Mouse (Mus musculus) hindbrain, embryonic 10.5 days (tissue): Measurements from ENCODE around the gene Mageh1. TPM values are rescaled to one million over a fixed set of nuclear protein-coding genes. Genes with fewer than 3 reads are reported as not detected.
"Not testable (repeated sequence)": the region's sequence is repeated elsewhere in the genome, so short reads cannot be mapped to it uniquely, and the experiment has no call there.

Experiments
- DNase-seq: peaks from one replicate; pipeline ENCODE4 v3.0.0-alpha.2; 2017; ENCODE audit warnings: low spot score
- H3K27ac ChIP-seq: fragments of 300-500 bp; sonication (generic); 2 replicates; pipeline ENCODE4 v1.5.1; 2016; ENCODE audit warnings: mild to moderate bottlenecking, moderate library complexity
- H3K27me3 ChIP-seq: fragments of 300-500 bp; sonication (generic); 2 replicates; pipeline ENCODE4 v1.6.1; 2016; ENCODE audit warnings: mild to moderate bottlenecking; ENCODE audit not compliant: poor library complexity, insufficient read depth, severe bottlenecking
- H3K36me3 ChIP-seq: fragments of 300-500 bp; sonication (generic); 2 replicates; pipeline ENCODE4 v1.6.1; 2016; ENCODE audit warnings: mild to moderate bottlenecking, moderate library complexity
- H3K4me1 ChIP-seq: fragments of 300-500 bp; sonication (generic); replicated peaks from 2 replicates; pipeline ENCODE4 v1.6.1; 2016; ENCODE audit warnings: mild to moderate bottlenecking
- H3K4me3 ChIP-seq: fragments of 300-500 bp; sonication (generic); 2 replicates; pipeline ENCODE4 v1.5.1; 2016; ENCODE audit warnings: mild to moderate bottlenecking, moderate library complexity
- H3K9me3 ChIP-seq: fragments of 300-500 bp; sonication (generic); 2 replicates; pipeline ENCODE4 v1.6.1; 2016; ENCODE audit warnings: mild to moderate bottlenecking, moderate library complexity
- WGBS: fragments of 180-500 bp; shearing (Covaris S2); methylation state at CpG from one replicate; pipeline ENCODE4 v1.1.7; 2016; 5-methylcytosine and 5-hydroxymethylcytosine counted together
- polyA plus RNA-seq: library from polyadenylated mRNA; unstranded; fragments of >200 nt; fragmentation: Nextera tagmentation; extraction: Ambion mirVana; gene quantifications from 2 replicates; pipeline ENCODE4 v1.2.1, GENCODE M21; 2016

Gene Mageh1
- polyA plus RNA-seq: 79.9 and 89.2 TPM in 2 replicates

GRCm38 (mm10) chrX:153037087-153037971, at the start of gene Mageh1:
Mageh1 (minus strand) TSS chrX:153037575.
- Histone ChIP-seq H3K4me1 (peaks cover 8% of the 10 kb centered on the region; the same call in 1 of the 2 replicates), H3K9me3 (no peaks in the 10 kb centered on the region), H3K27ac (peak within 1 kb of the TSS; percentile 93), H3K27me3 (peaks cover 19% of the 10 kb centered on the region), H3K36me3 (no peaks in the 10 kb centered on the region), H3K4me3 (peak within 1 kb of the TSS; percentile 63)
- DNase-seq: peak; percentile 85
- 22% methylated on average over 49 of the region's 49 CpGs for WGBS

DNA sequence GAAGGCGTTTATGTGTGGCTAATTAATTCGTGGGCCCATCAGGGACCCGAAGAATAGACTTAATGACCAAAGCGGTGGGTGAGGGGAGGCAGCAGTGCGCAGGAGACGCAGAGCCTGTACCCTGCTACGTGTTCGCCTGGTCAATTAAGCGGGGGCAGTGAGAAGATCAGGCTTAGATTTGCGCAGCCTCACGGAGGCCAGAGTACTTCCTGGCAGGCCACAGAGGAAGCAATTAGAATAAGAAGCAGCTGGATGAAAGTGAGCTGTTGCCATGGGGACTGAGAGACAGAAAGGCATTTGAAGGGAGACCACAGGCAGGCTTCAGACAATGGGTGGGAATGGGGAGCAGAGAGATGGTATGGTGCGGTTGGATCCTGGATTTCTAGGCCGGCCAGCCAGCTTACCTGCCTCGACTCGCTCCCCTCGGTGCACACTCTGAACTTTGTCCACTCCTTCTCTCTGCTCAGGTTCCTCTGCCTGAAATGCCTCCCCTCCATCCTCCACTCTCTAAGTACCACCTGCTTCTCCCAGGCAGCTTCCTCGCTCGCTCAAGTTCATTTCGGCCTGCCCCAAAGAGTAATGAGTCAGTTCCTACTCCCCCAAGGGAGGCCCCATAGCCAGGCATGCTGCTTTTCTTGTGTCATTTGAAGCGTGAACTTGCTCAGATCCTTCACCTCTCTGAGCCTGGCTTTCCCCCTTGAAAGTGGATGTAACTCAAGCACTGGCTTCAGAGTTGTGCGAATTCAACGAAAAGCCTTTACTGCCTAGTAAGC, 783 bp upstream of the Mageh1 start:
- 25% methylated on average over 7 of the region's 22 CpGs for WGBS
- not testable (repeated sequence) for H3K36me3 ChIP-seq, H3K4me1 ChIP-seq, DNase-seq, H3K9me3 ChIP-seq
- peak overlapping the region; percentile 93 for H3K27ac ChIP-seq
- H3K4me3 ChIP-seq: peak overlapping the region; percentile 63
- H3K27me3 ChIP-seq: peaks cover 22% of the 10 kb centered on the region

DNA sequence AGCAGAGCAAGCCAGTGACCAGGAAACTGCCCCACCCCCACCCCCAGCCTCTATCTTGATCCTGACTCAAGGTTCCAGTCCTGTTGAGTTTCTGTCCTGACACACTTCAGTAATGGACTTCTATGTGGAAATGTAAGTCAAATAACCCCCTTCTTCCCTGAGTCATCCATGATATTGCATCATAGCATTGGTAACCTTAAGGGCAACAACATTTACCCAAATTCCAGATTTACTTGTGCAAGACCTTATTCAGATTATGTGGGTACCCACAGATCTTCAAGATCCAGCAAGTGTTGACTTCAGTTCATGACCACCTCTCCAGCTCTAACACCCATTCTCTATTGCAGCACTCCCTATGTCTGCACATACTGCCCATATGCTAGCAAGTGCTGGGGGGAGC, 5.8 kb downstream of the Mageh1 start:
- H3K27me3 ChIP-seq, DNase-seq, H3K4me1 ChIP-seq, H3K27ac ChIP-seq, H3K9me3 ChIP-seq, H3K4me3 ChIP-seq, H3K36me3 ChIP-seq: not testable (repeated sequence)

GRCm38 (mm10) chrX:153025709-153026108, 11.7 kb downstream of the Mageh1 start:
- WGBS: 95% methylated on average over 3 of the region's 3 CpGs
- not testable (repeated sequence) for H3K36me3 ChIP-seq, H3K4me1 ChIP-seq, DNase-seq, H3K4me3 ChIP-seq, H3K9me3 ChIP-seq, H3K27me3 ChIP-seq, H3K27ac ChIP-seq

DNA sequence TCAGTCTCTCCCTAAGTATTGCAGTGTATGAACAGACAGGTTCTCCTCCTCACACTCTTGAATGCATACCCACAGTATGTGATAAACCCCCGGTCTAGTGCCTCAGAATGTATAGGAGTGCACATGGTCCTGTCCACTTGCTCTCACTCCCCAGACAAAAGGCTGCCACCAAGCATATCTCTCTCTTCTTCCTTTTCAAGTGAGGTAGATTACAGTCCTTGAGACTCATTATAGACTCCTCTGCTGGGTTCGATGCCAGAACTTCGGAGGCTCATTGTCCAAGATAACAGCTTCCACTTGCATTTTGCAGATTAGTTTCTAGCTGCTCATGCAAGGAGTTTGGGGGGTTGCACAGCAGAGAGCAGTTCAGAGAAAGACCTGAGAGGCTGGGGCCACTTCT, 12.1 kb downstream of the Mageh1 start:
- not testable (repeated sequence) for H3K36me3 ChIP-seq, H3K9me3 ChIP-seq, H3K27me3 ChIP-seq, H3K4me3 ChIP-seq, H3K27ac ChIP-seq, H3K4me1 ChIP-seq, DNase-seq
- no CpG with 5 or more reads among the region's 3 CpGs for WGBS

DNA sequence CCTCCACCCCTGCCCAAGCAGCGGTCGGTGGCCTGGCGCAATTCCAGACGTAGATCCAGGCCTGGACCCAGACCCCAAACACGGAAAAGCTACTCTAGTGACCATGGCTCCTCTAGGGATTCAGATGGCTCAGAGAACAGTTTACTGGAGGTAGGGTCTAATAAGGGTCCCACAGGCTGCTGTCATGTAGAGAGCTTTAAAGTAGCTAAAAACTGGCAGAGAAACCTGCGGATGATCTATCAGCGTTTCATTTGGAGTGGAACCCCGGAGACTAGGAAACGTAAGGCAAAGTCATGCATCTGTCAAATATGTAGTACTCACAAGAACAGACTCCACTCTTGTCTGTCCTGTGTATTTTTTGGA, 29.7 kb downstream of the Mageh1 start:
- 32% methylated on average over 9 of the region's 9 CpGs for WGBS
- Histone ChIP-seq H3K27me3 (peaks cover 28% of the 10 kb centered on the region), H3K36me3 (peaks cover 4% of the 10 kb centered on the region; the same call in 1 of the 2 replicates), H3K4me1 (0 out of 2 replicates have a peak, but pooled peaks cover 4% of the 10 kb centered on the region), H3K9me3 (no peaks in the 10 kb centered on the region), H3K27ac (peak overlapping the region; percentile 90), H3K4me3 (peak overlapping the region; percentile 63)
- no peak for DNase-seq

GRCm38 (mm10) chrX:153007021-153007684, 30.2 kb downstream of the Mageh1 start:
- 16% methylated on average over 58 of the region's 58 CpGs for WGBS
- Histone ChIP-seq H3K4me1 (0 out of 2 replicates have a peak, but pooled peaks cover 4% of the 10 kb centered on the region), H3K4me3 (peak overlapping the region; percentile 63), H3K36me3 (peaks cover 4% of the 10 kb centered on the region; the same call in 1 of the 2 replicates), H3K27ac (peak overlapping the region; percentile 90), H3K9me3 (no peaks in the 10 kb centered on the region), H3K27me3 (peaks cover 23% of the 10 kb centered on the region)
- peak; percentile 59 for DNase-seq

- Histone ChIP-seq H3K4me1 (0 out of 2 replicates have a peak, but pooled peaks cover 4% of the 10 kb centered on the region), H3K27ac (peak within 1 kb of the TSS; percentile 90), H3K27me3 (peaks cover 17% of the 10 kb centered on the region), H3K9me3 (no peaks in the 10 kb centered on the region), H3K4me3 (peak within 1 kb of the TSS; percentile 63), H3K36me3 (peaks cover 4% of the 10 kb centered on the region; the same call in 1 of the 2 replicates)
- WGBS: 19% methylated on average over 23 of the region's 23 CpGs
- DNase-seq: peak; percentile 57
Observed at GRCm38 (mm10) chrX:153006387-153006841, 31.0 kb downstream of the Mageh1 start, which contains the start of gene Usp51. Usp51 (plus strand) TSS chrX:153006469.

- H3K4me1 ChIP-seq, H3K4me3 ChIP-seq, H3K36me3 ChIP-seq, H3K9me3 ChIP-seq, DNase-seq, H3K27me3 ChIP-seq, H3K27ac ChIP-seq: not testable (repeated sequence)
- no CpG with 5 or more reads among the region's 3 CpGs for WGBS
Observed at GRCm38 (mm10) chrX:152996105-152996504, 41.3 kb downstream of the Mageh1 start.

DNA sequence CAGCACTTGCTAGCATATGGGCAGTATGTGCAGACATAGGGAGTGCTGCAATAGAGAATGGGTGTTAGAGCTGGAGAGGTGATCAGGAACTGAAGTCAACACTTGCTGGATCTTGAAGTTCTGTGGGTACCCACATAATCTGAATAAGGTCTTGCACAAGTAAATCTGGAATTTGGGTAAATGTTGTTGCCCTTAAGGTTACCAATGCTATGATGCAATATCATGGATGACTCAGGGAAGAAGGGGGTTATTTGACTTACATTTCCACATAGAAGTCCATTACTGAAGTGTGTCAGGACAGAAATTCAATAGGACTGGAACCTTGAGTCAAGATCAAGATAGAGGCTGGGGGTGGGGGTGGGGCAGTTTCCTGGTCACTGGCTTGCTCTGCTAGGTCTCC, 47.5 kb downstream of the Mageh1 start:
- not testable (repeated sequence) for H3K4me1 ChIP-seq, H3K4me3 ChIP-seq, DNase-seq, H3K36me3 ChIP-seq, H3K27ac ChIP-seq, H3K27me3 ChIP-seq, H3K9me3 ChIP-seq
